8 mouse cellular contexts compared by ENCODE assay signal in the genomic region with DNA sequence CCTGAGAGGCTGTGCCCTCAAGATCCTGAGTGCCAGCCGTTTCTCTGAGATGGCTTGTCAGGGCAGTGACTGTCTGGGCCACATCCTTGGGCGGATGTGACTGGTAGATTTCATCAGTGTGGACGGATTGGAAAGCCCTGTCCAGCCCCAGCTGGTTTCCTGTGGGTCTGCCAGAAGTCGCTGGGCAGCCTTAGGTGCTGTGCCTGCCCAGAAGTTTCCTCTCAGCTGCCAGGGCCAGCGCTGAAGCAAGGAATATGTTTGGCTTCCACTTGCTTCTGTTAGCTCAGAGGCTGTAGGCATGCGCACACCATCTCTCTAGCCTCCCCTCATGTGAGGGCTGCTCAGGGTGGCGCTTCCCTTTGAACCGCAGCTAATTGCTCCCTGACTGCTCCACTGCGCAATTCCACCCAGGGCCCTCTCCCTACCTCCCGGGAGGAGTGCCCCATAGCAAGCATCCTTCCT.
DNase-seq lines count a peak whose midpoint lies in the region; TF ChIP-seq lines count a peak whose summit lies in the region.

No protein-coding gene starts in this region.

- 3% methylated on average over 10 of the region's 10 CpGs for WGBS in bone marrow, adult 2 months

- DNase-seq in layer of hippocampus, adult 11-12 months (ENCODE audit: low spot score): peak; percentile 62
- no peak for DNase-seq in layer of hippocampus, adult 9-10 months (ENCODE audit: low spot score)
- DNase-seq in gastrocnemius, postnatal 25 days: peak; percentile 75
- DNase-seq in left cerebral cortex, adult 9 months (ENCODE audit: low spot score in 2 of 2): peak; percentile 31 to 46
- DNase-seq in naive thymus-derived CD4-positive, alpha-beta T cell, adult 2 months (ENCODE audit: low read depth): peak; percentile 45
- DNase-seq in yolk sac, embryonic 10.5 days (ENCODE audit: low spot score): no peak
- DNase-seq in testis, postnatal 10 days (ENCODE audit: low spot score): no peak

- TF ChIP-seq CTCF in bone marrow, adult 2 months (IDR thresholded peaks at IDR 0.05; ENCODE audit: control insufficient read depth, insufficient read depth, low read length): no peak

- TF ChIP-seq POLR2A in bone marrow, adult 2 months (IDR thresholded peaks at IDR 0.05; ENCODE audit: borderline replicate concordance, control insufficient read depth, low read depth, low read length): no peak

- no peak overlapping the region for H3K4me3 ChIP-seq in bone marrow, adult 2 months (replicated peaks; ENCODE audit: control insufficient read depth, low read depth, low read length)

- H3K27ac ChIP-seq in bone marrow, adult 2 months (ENCODE audit: control insufficient read depth, insufficient read depth, low read depth, low read length, poor library complexity): peak overlapping the region; percentile 52

- H3K4me1 ChIP-seq in bone marrow, adult 2 months (ENCODE audit: control insufficient read depth, insufficient read depth, low read length): peaks cover 21% of the 10 kb centered on the region

Comparison
In these comparisons a context has a peak if more than half of its experiments do, and no peak if none do; other contexts are left out.
1. DNase-seq: peak in layer of hippocampus, adult 11-12 months (single experiment), gastrocnemius, postnatal 25 days (single experiment), left cerebral cortex, adult 9 months (2 of 2) and naive thymus-derived CD4-positive, alpha-beta T cell, adult 2 months (single experiment); none in layer of hippocampus, adult 9-10 months (single experiment), yolk sac, embryonic 10.5 days (single experiment) and testis, postnatal 10 days (single experiment).